Mouse (Mus musculus) limb, embryonic 14.5 days (tissue): ENCODE results near the gene Cwc25. TPM values are rescaled to one million over a fixed set of nuclear protein-coding genes. Genes with fewer than 3 reads are reported as not detected.

Experiments used
- ATAC-seq: fragments of 200-750 bp; cut with Nextera tagmentation; 2 replicates; pipeline ENCODE4 v1.8.0; 2017; ENCODE audit warnings: low read depth, moderate number of reproducible peaks, moderate TSS enrichment; ENCODE audit not compliant: low FRiP score
- DNase-seq: peaks from one replicate; pipeline ENCODE4 v3.0.0-alpha.2; 2015; ENCODE audit warnings: low spot score
- H3K27ac ChIP-seq: fragments of 300-500 bp; sonication (generic); replicated peaks from 2 replicates; pipeline ENCODE4 v1.5.1; 2014; ENCODE audit warnings: low read depth, mild to moderate bottlenecking, low read length, moderate library complexity, mixed read lengths
- H3K27me3 ChIP-seq: fragments of 300-500 bp; sonication (generic); 2 replicates; pipeline ENCODE4 v1.6.1; 2014; ENCODE audit warnings: low read length, mixed read lengths; ENCODE audit not compliant: control insufficient read depth, insufficient read depth
- H3K36me3 ChIP-seq: fragments of 300-500 bp; sonication (generic); 2 replicates; pipeline ENCODE4 v1.6.1; 2014; ENCODE audit warnings: mild to moderate bottlenecking, low read length, moderate library complexity, mixed read lengths; ENCODE audit not compliant: control insufficient read depth, insufficient read depth
- H3K4me1 ChIP-seq: fragments of 300-500 bp; sonication (generic); 2 replicates; pipeline ENCODE4 v1.6.1; 2014; ENCODE audit warnings: antibody characterized with exemption, low read length, mixed read lengths; ENCODE audit not compliant: control insufficient read depth, insufficient read depth
- H3K4me2 ChIP-seq: fragments of 300-500 bp; sonication (generic); replicated peaks from 2 replicates; pipeline ENCODE4 v1.6.1; 2014; ENCODE audit warnings: low read depth, mild to moderate bottlenecking, low read length, moderate library complexity; ENCODE audit not compliant: severe bottlenecking
- H3K4me3 ChIP-seq: fragments of 300-500 bp; sonication (generic); replicated peaks from 2 replicates; pipeline ENCODE4 v1.5.1; 2014; ENCODE audit warnings: low read length
- H3K9ac ChIP-seq: fragments of 300-500 bp; sonication (generic); 2 replicates; pipeline ENCODE4 v1.6.1; 2014; ENCODE audit warnings: mild to moderate bottlenecking, low read depth, low read length, moderate library complexity; ENCODE audit not compliant: severe bottlenecking
- H3K9me3 ChIP-seq: fragments of 300-500 bp; sonication (generic); 2 replicates; pipeline ENCODE4 v1.6.1; 2016; ENCODE audit warnings: low read length; ENCODE audit not compliant: control insufficient read depth
- POLR2A ChIP-seq: fragments of 200-500 bp; IDR thresholded peaks from 2 replicates; pipeline ENCODE4 v1.8.0; 2012; ENCODE audit warnings: inconsistent platforms, mild to moderate bottlenecking, moderate library complexity, borderline replicate concordance; ENCODE audit not compliant: insufficient read depth, insufficient read length; ENCODE audit errors: extremely low read depth
- WGBS: fragments of 180-500 bp; shearing (Covaris S2); extraction: QIAGEN DNeasy Blood & Tissue Kit; methylation state at CpG from one replicate; pipeline ENCODE4 v1.1.7; 2014; 5-methylcytosine and 5-hydroxymethylcytosine counted together
- polyA plus RNA-seq, 2 experiments: library from polyadenylated mRNA; depleted of rRNA in 1 of 2; stranded (reverse) in 1 of 2; unstranded in 1 of 2; fragments of >200 nt; fragmentation: Nextera tagmentation in 1 of 2; extraction: Ambion mirVana in 1 of 2; gene quantifications; 2 replicates each; pipeline versions ENCODE4 v1.2.1 to v1.2.3; 2012 to 2014

Cwc25 gene
- polyA plus RNA-seq, 2 experiments = 11.6 to 20.6 TPM

GRCm38 (mm10) chr11:97803847-97804246, 37.5 kb upstream of the Cwc25 start:
- no peaks in the 10 kb centered on the region for H3K9me3 ChIP-seq
- H3K4me2 ChIP-seq = 0 out of 2 replicates have a peak overlapping the region, but pooled peaks have one; percentile 40
- H3K9ac ChIP-seq = 0 out of 2 replicates have a peak overlapping the region, but pooled peaks have one; percentile 7
- H3K27ac ChIP-seq = no peak overlapping the region
- no peak overlapping the region for H3K4me3 ChIP-seq
- TF ChIP-seq POLR2A = no peak
- no peaks in the 10 kb centered on the region for H3K27me3 ChIP-seq
- 73% methylated on average over 5 of the region's 5 CpGs for WGBS
- DNase-seq (no peak), ATAC-seq (no peak)
- H3K36me3 ChIP-seq = peaks cover 27% of the 10 kb centered on the region
- H3K4me1 ChIP-seq = peaks cover 65% of the 10 kb centered on the region

DNA sequence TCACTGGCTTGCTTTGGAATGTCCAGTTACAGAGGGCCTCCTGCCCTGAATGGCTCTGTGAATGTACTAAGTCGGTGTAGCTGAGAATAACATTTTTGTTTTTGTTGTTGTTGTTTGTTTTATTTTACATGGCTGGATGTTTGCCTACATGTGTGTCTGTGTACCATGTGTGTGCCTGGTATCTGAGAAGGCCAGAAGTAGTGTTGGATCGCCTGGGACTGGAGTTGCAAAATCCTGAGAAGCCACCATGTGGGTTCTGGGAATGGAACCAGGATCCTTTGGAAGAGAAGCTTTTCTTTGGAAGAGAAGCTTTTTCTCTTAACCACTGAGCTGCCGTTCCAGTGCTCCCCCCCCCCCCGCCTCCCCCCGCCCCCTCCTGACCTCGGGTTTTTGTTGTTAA, 36.1 kb upstream of the Cwc25 start:
- Histone ChIP-seq H3K9me3 (no peaks in the 10 kb centered on the region), H3K36me3 (peaks cover 14% of the 10 kb centered on the region), H3K4me2 (peak overlapping the region; percentile 63; the same call in 1 of the 2 replicates), H3K27ac (no peak overlapping the region), H3K9ac (no peak overlapping the region), H3K4me3 (no peak overlapping the region), H3K4me1 (peaks cover 57% of the 10 kb centered on the region), H3K27me3 (no peaks in the 10 kb centered on the region)
- ATAC-seq (no peak), DNase-seq (no peak)
- no peak for TF ChIP-seq POLR2A
- WGBS = 46% methylated on average over 6 of the region's 6 CpGs

- Histone ChIP-seq H3K9me3 (no peaks in the 10 kb centered on the region), H3K4me3 (peak overlapping the region; percentile 73; the same call in 1 of the 2 replicates), H3K27me3 (no peaks in the 10 kb centered on the region), H3K4me2 (peak overlapping the region; percentile 63), H3K36me3 (peaks cover 10% of the 10 kb centered on the region), H3K27ac (no peak overlapping the region), H3K4me1 (peaks cover 54% of the 10 kb centered on the region), H3K9ac (no peak overlapping the region)
- DNase-seq (no peak), ATAC-seq (no peak)
- TF ChIP-seq POLR2A = no peak
- WGBS = 45% methylated on average over 1 of the region's 1 CpGs
These were observed 35.8 kb upstream of the Cwc25 start for GRCm38 (mm10) chr11:97802194-97802470.

- Histone ChIP-seq H3K4me1 (peaks cover 49% of the 10 kb centered on the region), H3K4me2 (peak overlapping the region; percentile 63), H3K27ac (0 out of 2 replicates have a peak overlapping the region, but pooled peaks have one; percentile 91), H3K9me3 (no peaks in the 10 kb centered on the region), H3K9ac (peak overlapping the region; percentile 79), H3K4me3 (peak overlapping the region; percentile 73), H3K36me3 (peaks cover 5% of the 10 kb centered on the region), H3K27me3 (no peaks in the 10 kb centered on the region)
- DNase-seq (peak; percentile 53), ATAC-seq (no peak)
- TF ChIP-seq POLR2A = no peak
- WGBS = 24% methylated on average over 8 of the region's 8 CpGs
These were observed 35.2 kb upstream of the Cwc25 start for GRCm38 (mm10) chr11:97801409-97802193.

GRCm38 (mm10) chr11:97800691-97801408, 34.5 kb upstream of the Cwc25 start:
- Histone ChIP-seq H3K9me3 (no peaks in the 10 kb centered on the region), H3K4me1 (peaks cover 41% of the 10 kb centered on the region), H3K4me2 (peak overlapping the region; percentile 63), H3K27me3 (no peaks in the 10 kb centered on the region), H3K9ac (peak overlapping the region; percentile 79), H3K36me3 (peaks cover 4% of the 10 kb centered on the region; the same call in 1 of the 2 replicates), H3K4me3 (peak overlapping the region; percentile 73), H3K27ac (peak overlapping the region; percentile 91)
- 4% methylated on average over 17 of the region's 17 CpGs for WGBS
- TF ChIP-seq POLR2A = no peak
- DNase-seq (no peak), ATAC-seq (no peak)
